Mouse (Mus musculus): ENCODE data around the gene Agfg2.

- TF ChIP-seq POLR2A (IDR thresholded peaks at IDR 0.05; ENCODE audit: borderline replicate concordance, insufficient read depth, low read length) (no peak), CTCF (IDR thresholded peaks at IDR 0.05; ENCODE audit: borderline replicate concordance, insufficient read depth, low read depth, low read length) (no peak)
Measured at GRCm38 (mm10) chr5:137615347-137615746, 69.2 kb downstream of the Agfg2 start.

Data from cerebellum, adult 2 months (tissue).